Mouse (Mus musculus) gastrocnemius, postnatal 14 days (tissue): ENCODE measurements around the gene Fam45a. TPM values are rescaled to one million over a fixed set of nuclear protein-coding genes. Genes with fewer than 3 reads are reported as not detected.
A peak's percentile ranks its signal among the peaks of the same experiment; 100 is the strongest.

Experiments used
- DNase-seq: peaks from one replicate; pipeline ENCODE4 v3.0.0; 2021; ENCODE audit warnings: mixed read lengths
- intact Hi-C: fragments of 180-260 bp; cut with DNase I; formaldehyde crosslinking; loops from one replicate; pipeline ENCODE4 v1.15.1; 2025; ENCODE audit warnings: low total_unique reads
- long read RNA-seq, 2 experiments: library from polyadenylated mRNA; stranded (forward); transcript quantifications; one replicate each; pipeline ENCODE4 v2.0.0; 2021
- total RNA-seq, 2 experiments: library from RNA; stranded (reverse); gene quantifications; 2 replicates each; pipeline ENCODE4 v1.2.3; 2021

The Fam45a gene
- total RNA-seq = 10 to 100 TPM in 1 of 2 experiments, 1 to 10 TPM in 1; 8.3 to 11.3 TPM
- long read RNA-seq, experiment 1, transcript Fam45a-201 (9 exons, 2,307 nt) = major isoform, 14 of 18 reads
- long read RNA-seq, experiment 1, partial matches to known transcripts = 0 of 18 reads
- long read RNA-seq, experiment 1, other reads (novel, unspliced or antisense) = 2 of 18 reads
- long read RNA-seq, experiment 2, transcript Fam45a-201 (9 exons, 2,307 nt) = major isoform, 10 of 18 reads
- long read RNA-seq, experiment 2, partial matches to known transcripts = 2 of 18 reads
- long read RNA-seq, experiment 2, other reads (novel, unspliced or antisense) = 5 of 18 reads

DNA sequence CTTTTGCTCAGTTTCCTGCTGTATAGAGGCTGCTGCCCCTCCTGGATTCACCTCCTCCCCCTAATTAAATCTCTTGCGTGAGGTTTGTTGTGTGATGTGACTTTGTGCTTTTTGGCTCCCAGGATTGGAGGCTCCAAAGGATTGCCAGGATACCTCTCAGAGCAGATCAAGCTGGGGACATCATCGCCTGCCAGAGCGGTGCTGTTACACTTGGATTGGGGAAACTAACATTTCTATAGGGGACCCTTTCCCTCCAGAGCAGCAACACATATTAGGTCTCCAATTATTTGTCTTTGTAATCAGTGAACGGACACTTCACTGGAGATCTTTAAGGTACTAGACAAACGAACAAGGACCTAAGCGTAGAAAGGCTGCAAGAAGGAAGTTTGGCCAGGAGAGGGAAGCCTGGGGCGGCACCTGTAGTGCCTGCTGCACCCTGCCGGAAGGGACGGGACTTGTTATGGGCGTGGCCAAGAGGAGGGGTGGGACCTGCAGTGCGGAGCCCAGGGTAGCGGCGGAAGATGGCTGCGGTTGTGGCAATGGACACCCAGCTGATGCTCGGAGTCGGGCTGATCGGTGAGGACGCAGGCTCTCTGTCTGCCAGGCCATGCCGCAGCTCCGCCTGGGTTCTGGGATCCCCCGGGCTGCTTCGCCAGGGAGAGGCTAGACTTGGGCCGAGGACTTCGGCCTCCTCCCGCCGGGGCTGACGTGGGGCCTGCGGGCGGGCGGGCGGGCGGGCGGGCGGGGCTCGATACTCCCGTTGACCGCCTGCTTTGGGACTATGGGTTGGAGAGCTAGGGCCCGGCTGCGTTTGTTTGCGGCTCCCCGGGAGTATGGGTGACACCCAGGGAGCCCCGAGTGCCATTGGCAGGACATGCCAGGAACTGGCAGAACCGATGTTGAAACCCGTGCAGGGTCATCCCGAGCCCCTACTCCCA, at the start of gene Fam45a:
Fam45a (plus strand) TSS at position 488 of the 938 bp plus-strand sequence.
- DNase-seq = peak; percentile 93
- intact Hi-C loops = no loop called here

DNA sequence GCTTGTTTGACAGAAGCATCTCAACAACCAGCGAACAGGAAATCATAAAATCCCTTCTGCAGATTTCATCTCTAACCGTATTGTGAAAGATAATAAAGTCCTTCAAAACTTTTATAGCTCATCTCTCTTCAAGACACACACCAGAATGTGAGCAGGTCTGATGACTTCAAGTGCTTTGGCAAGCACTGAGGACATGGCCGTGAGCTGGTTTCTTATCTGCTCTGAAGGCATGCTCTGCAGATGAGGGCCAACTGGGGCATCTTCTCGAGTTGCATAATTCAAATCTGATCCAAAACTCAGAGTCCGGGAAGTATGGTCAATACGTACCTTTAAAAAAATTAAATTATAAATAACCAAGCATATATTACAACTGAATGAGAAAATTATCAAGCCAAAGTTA, 38.0 kb upstream of the Fam45a start:
- DNase-seq = no peak
- intact Hi-C loops = no loop called here

DNA sequence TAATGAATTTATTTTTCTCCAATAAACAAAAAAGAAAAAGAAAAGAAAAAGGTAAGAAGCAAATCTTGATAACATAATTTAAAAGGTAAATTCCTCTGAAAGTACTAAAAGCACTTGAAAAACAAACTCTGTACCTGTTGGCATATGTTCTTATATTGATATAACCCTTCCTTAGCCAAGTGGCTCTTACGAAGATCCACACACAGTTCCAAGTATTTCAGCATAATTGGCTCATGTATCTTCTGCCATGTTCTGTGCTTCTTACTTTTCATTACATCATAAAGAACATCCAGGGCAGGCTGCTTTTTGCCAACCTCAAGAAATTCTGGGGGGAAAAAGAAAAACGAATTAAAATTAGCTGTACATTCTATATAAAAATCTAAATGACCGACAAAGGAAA, 29.4 kb upstream of the Fam45a start:
- no peak for DNase-seq
- intact Hi-C loops = no loop called here

DNA sequence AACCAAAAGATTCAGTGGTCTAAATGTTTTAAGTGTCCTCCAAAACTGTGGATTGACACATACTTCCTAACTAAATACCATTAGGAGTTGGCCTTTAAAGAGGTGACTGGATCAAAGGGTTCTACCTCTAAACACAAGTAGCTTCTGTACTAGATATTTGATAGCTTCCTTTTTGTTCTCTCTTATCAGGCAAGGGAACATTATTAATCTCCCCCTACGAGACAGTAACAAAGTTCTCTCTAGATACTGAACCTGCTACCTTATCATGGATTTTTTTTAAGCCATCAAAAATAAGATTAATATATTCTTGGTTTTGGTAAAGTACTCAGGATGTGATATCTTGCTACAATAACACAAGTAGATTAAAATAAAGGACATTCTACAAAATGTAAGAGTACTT, 26.7 kb upstream of the Fam45a start:
- intact Hi-C loops = no loop called here
- DNase-seq = no peak

DNA sequence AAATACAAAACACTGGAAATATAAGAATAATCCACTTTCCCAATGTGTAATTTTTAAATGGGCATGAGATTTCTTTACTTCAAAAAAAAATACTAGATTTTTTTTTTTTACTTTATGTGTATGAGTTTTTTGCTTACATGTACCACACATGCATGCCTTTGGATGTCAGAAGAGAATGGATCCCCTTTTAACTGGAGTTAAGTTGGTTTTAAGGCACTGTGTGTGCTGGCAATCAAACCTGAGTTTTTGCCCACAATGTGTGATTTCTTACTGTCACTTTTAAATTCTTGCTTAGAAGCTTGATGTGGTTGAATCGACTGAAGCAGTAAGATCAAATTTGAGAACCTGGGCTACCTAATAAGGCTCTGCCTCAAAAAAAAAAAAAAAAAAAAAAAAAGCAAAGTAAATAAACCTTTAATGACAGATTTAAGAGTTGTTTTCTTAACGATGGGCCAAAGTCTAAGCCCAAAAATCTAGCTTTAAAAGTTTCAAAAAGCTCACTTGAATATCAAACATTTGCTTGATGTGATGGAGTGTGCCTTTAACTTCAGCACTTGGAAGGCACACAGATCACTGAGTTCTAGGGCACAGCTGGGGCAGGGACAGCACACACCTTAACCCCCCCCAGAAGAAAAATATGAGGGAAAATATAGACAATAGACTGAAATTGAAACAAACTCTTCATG, 23.8 kb upstream of the Fam45a start:
- DNase-seq = no peak
- intact Hi-C loops = no loop called here

DNA sequence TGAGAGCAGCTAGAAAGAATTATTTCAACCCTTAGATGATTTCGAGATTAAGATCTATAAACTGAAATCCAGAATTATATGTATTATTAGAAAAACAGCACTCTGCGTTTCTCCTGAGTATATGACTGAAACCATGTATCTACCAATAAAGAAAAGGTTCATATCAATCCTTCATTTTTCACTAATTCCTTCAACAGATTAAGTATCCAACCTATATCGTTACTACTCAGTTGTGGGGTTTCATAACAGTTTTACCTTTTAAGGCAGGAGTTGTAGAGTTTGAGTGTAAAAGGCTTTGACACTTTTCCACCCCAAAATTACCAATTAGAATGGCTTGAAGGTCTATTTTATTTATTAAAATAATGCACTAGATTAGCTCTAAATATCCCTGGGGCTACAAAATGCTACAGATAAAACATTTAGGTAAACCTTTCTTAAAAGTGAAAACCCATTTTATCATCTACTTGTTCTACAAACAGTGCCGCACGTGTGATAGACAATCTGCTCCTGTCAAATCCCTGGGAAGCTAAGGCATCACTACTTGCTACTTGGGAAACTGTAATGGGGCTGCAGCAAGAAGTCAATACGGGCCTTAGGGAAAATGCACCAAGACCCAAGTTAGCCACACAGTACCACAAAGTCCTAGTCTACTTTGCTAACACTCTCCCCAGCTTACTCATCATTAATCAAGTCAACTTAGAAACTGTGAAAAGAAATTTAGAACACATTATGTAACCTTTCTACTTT, 23.0 kb upstream of the Fam45a start:
- no peak for DNase-seq
- intact Hi-C loops = no loop called here

DNA sequence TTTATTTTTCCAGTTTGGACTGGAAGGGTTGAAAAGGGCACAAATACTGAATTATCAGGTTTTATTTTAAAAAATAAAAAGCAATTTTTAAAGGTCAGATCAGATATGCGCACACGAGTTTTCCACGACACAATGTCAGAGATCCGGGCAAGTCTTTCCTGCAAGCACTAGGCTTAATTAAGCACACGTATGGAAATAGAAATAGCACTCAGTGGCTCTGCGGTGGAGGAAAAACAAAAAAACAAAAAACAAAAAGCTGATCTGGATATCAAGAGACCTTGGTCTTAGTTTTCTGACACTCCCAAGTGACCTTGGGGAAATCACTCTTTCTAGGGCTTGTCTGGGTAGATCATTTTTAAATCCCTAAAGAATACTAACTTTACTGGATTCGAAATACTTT, 21.9 kb upstream of the Fam45a start:
- intact Hi-C loops = no loop called here
- DNase-seq = no peak

DNA sequence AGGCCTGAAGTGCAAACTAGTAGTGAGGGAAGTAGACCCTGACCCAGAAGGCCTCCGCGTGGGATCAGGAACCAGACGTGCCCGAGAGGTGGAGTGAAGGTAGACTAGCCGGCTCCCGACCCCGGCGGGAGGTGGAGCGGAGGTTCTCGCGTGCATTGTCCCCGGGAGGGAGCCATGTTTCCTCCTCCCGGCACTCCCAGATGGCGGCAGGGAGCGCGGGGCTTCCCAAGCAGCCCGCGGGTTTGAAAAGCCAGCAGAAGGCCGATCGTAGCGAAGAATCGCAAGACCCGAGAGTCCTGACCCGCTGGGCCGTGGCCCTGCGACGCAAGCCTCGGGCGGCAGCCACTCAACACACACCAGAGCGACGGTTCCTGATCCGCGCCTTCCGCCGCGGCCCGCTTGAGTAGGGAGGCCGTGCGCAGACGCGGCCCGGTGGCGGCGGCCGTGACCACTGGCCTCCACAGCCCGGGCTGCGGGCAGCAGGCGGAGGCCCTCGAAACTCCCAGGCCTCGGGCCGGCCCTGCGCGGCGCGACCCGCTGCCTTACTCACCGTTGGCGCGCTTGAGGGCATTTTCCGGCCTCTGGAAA, 21.4 kb upstream of the Fam45a start:
- intact Hi-C loops = no loop called here
- DNase-seq = peak; percentile 63

DNA sequence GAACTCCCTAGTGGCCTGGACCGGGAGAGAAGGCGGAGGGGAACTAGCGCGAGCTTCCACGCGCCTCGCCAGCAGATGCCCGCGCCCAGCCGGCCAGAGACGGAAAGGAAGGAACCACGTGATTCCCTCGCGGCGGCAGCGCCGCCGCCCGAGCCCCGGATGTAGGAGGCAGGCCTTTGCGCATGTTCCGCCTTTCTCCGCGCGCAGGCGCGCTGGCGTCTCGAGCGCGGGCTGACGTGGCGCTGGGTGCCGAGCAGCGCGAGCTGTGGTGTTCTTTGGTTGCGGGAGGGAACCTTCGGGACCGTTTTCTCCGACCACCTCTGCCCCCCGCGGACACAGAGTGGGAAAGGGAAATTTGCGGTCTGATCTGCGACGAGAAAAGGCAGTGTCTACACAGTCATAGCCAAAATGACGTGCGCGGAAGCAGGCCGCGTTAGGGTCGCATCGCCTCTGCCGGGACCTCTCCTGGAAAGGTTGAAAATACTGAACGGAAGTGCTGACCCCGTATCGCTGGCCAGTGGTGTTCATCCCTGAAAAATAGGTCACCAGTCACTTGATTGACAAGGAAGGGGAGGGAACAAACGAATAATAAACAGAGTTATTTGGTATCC, 20.7 kb upstream of the Fam45a start, which contains the start of gene Eif3a:
Eif3a (minus strand) TSS at position 108 of the 611 bp plus-strand sequence.
- peak; percentile 95 for DNase-seq
- intact Hi-C loops = no loop called here

DNA sequence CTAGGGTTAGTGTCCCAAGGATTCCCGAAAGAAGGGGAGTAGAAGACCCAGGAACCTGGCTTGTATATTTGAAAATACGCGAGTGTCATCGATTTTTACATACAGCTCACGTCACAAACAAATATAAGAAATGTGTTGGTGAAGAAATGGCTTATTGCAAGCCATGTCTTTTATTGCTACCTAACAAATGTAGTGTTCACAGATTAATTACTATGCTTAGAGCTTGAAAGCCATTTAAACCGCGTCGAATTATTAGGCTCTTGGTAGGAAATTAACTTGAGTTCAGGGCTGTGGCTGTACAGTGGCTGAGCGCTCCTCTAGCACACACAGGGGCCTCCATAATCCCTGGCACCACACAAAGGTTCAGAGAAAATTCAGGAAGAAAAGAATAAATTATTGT, 20.2 kb upstream of the Fam45a start:
- intact Hi-C loops = no loop called here
- no peak for DNase-seq

DNA sequence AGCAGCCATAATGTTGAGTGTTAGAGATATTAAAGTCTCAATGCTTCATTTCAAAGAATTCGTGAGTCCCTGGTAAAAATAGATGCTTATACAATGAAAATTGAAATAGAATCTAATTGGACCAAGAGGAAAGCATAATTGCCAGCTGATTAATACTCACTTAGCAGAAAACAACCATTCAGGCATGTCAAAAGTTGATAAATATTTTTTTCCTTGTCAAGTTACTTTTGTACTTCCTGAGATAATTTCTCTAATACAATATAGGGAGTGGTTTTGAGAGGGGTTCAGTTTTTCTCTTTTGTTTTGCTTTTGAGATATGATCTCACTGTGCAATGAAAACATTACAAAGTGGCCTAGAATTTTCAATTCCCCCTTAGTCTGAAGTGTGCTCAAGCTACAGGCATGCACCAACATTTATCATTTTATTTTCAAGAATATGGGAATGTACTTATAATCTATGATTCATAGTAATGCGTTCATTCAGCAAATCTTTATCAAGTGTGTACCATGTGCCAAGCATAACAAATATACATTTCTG, 18.1 kb upstream of the Fam45a start:
- intact Hi-C loops = no loop called here
- no peak for DNase-seq

DNA sequence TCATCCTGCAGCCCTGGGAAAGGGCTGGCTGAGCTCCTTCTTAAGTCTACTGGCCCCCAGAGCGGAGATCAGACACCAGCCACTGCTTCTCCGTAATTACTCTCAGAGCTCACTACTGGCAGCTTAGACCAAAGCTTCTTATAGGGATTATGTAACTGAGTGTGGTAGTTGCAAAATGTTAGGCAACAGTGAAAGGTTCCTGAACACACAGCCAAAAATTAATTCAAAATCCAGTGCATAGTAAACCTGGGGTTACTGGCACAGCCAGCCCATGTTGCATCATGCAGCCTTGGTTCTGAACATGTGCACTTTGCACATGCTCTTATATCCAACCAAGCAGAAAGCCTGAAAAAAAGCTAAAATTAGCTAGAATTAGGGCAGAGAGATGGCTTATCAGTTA, 16.1 kb upstream of the Fam45a start:
- intact Hi-C loops = no loop called here
- no peak for DNase-seq

DNA sequence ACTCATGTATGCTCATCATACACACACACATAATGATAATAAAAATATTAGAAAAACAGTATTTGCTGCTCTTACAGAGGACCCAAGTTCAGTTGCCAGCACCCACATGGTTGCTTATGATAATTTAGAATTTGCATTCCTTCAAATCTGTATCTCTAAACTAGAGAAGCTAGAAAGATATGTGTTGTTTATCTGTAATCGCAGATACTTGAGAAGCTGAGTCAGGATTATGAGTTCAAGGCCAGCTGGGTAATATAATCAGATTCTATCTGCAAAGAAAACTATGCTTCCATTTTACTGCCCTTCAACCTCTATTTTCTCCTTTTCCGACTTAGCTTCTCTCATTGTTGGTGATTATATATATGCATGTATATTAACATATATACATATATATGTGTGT, 14.0 kb upstream of the Fam45a start:
- intact Hi-C loops = no loop called here
- no peak for DNase-seq

DNA sequence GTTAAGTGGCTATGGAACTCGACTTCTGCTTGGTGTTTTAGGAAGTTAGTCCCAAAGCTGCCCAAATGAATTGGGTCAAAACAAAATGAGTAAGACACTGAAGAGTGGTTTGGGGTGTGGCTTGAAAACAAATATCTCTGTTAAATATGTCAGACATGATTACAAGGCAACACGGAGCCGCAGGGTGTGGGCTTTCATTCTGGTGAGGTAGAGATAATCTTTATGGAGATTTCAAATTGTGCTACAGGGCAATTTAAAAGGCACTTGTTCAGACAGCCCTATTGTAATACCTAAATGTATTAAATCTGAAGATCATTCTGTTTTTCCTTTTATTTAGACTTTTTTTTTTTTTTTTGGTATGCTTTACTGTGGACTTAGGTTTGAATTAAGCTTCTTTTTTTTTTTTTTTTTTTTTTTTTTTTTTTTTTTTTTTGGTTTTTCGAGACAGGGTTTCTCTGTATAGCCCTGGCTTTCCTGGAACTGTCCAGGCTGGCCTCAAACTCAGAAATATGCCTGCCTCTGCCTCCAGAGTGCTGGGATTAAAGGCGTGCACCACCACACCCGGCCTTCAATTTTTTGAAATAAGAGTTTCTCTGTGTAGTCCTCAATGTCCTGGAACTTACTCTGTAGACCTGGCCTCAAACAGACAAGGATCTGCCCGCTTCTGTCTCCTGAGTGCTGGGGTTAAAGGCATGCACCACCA, 11.4 kb upstream of the Fam45a start:
- intact Hi-C loops = no loop called here
- DNase-seq = no peak

DNA sequence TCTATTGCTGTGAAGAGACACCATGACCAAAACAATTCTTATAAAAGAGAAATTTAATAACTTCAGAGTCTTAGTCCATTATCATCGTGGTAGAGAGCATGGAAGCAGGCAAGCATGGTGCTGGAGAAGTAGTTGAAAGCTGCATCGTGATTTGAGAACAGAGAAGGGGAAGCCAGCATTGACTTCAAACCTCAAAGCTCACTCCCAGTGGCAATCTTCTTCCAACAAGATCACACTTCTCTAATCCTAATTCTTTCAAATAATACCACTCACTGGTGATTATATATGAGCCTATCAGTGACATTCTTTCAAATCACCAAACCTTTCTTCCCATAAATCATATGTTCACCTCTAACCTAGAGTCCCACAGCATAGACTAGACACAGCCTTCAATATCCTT, 6.5 kb upstream of the Fam45a start:
- intact Hi-C loops = no loop called here
- DNase-seq = no peak

DNA sequence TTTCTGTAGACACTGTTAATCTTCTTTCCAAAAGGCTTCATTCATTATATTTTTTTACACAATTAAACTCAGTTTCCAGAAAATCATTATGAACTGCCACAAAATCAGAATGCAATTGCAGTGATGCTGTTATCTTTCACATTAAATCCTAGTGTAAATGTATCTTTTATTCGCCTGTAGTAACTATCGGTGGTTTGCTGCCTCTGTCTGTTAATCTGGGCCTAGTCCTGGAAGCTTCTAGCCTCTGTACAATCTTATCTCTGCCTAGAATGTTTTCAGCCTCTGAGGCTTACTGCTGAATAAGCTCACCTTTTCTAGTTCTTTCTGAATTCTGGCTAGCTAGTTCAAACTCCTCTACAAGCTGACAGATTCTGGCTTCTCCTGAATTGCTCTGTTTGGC, 1.5 kb upstream of the Fam45a start:
- DNase-seq = no peak
- intact Hi-C loops = no loop called here

DNA sequence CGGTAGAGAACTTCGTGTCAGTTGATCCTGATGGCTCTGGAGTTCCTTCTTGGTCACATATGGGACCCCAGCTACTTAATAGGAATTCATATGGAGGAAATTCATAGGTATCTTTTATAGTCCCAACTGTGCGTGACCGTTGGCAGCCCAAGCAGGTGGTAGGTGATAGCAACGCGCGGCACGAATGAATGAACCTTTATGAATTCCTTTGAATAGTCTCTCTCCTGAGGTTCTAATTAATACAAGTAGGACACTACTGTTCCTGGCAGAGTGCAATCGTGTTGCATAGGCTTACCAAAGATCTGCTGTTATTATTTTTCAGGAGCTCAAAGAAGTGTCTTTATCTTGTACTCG, 628 bp downstream of the Fam45a start:
- intact Hi-C loops = no loop called here
- no peak for DNase-seq

DNA sequence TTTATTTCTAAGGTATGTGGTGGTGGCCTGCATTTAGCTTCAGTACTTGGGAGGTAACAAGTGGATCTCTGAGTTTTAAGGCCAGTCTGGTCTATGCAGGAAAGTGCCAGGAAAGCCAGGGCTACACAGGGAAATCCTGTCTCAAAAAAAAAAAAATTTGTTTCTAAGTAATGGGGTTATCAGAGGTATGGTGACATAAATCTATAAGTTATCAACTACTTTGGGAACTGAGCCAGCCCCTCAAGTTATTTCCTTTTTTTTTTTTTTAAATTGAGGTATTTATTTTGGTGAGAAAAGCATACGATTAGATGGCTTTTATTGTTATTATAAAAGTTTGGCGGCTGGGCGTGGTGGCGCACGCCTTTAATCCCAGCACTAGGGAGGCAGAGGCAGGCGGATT, 1.7 kb downstream of the Fam45a start:
- intact Hi-C loops = no loop called here
- DNase-seq = no peak
